Mouse (Mus musculus) cortical plate, adult 2 months (tissue): ENCODE data around the gene Tsc2.

Experiments
- CTCF ChIP-seq: fragments of 200-500 bp; IDR thresholded peaks from 2 replicates; pipeline ENCODE4 v1.5.1; 2011; ENCODE audit warnings: mild to moderate bottlenecking, control low read depth, low read length; ENCODE audit not compliant: insufficient read depth; ENCODE audit errors: extremely low read depth
- POLR2A ChIP-seq: fragments of 200-500 bp; IDR thresholded peaks from 2 replicates; pipeline ENCODE4 v1.6.1; 2011; ENCODE audit warnings: mild to moderate bottlenecking, low read length, control low read depth; ENCODE audit not compliant: insufficient read depth; ENCODE audit errors: extremely low read depth

DNA sequence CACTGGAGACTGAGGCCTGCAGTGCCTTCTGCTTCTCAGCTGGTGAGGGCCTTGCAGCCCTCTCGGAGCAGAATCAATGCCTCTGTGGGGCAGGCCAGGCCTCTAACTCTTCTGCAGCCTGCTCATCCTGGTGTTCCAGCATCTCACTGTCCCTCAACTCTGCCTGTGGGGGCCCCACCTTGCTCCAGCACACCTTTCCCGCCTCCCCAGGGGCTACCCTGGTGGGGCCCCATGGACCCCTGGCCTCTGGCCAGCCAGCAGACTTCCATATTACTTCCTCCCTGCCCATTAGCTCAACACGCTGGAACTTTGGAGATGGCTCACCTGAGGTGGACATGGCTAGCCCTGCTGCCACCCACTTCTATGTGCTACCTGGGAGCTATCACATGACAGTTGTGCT is 67.3 kb downstream of the Tsc2 start:
- TF ChIP-seq POLR2A (no peak), CTCF (no peak)
